Mouse (Mus musculus): ENCODE measurements around the gene Dhx58. TPM values are rescaled to one million over a fixed set of nuclear protein-coding genes. Genes with fewer than 3 reads are reported as not detected.

Gene Dhx58
- total RNA-seq, 2 experiments from 2014 or later: 1.4 to 2.5 TPM

GRCm38 (mm10) chr11:100722493-100723028 lies 18.5 kb upstream of the Dhx58 start:
- no peak for DNase-seq (ENCODE audit: low spot score in 2 of 2)

GRCm38 (mm10) chr11:100721776-100722492 lies 17.9 kb upstream of the Dhx58 start:
- DNase-seq (ENCODE audit: low spot score in 2 of 2): no peak

DNA sequence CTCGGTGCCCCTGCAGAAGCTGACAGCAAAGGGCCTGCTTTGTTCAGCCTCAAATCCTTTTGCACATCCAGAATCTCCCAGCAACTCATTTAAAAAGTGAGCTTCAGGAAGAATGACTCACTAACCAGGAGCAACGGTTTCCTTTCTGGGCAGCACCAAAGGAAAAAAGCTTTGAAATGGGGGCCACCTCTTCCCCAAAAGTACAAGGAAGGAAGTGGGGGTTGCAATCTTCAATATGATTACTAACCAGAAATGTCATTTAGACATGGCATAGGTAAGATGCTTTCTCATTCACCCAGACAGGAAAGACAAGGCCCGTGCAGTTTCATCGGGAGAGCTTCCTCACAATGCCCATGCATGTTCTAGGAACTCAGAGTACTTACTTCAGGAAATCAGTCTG lies 17.2 kb upstream of the Dhx58 start:
- no peak for DNase-seq (ENCODE audit: low spot score in 2 of 2)

GRCm38 (mm10) chr11:100720345-100720744 lies 16.3 kb upstream of the Dhx58 start:
- no peak for DNase-seq (ENCODE audit: low spot score in 2 of 2)

DNA sequence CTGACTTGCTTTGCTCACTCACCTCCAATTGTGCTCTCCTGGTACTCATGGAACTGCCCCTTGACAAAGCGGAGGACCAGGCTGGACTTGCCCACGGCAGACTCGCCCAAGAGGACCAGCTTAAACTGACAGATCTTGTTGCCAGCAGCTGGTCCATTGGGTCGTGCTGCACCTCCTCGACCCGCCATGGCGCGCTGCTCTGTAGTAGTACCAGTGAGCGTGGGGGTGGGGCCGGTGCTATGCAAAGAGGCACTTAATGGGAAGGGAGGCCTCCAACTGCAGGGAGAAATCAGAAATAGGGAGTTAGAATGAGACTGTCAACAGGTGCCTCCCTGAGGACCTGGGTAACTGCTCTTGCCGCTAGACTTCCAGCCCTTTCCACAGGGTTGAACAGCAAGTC lies 15.8 kb upstream of the Dhx58 start:
- no peak for DNase-seq (ENCODE audit: low spot score in 2 of 2)

DNA sequence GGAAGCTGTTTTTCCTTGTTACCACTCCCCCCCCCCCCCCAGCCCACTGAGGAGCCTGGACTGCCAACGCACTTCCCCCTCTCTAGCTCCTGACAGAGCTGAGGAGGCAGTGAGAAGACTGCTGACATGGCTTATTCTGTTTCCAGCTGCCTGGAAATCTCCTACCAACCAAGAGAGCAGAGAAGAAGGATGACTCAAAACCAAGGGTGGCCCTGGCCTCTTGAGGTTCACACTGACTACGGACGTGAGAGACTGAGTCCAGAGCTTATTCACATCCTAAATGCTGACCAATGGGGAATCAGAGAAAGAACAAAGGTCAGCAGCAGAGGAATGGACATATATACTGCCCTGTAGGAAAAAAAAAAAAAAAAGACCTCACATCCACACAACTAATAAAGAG lies 15.2 kb upstream of the Dhx58 start:
- no peak for DNase-seq (ENCODE audit: low spot score in 2 of 2)

DNA sequence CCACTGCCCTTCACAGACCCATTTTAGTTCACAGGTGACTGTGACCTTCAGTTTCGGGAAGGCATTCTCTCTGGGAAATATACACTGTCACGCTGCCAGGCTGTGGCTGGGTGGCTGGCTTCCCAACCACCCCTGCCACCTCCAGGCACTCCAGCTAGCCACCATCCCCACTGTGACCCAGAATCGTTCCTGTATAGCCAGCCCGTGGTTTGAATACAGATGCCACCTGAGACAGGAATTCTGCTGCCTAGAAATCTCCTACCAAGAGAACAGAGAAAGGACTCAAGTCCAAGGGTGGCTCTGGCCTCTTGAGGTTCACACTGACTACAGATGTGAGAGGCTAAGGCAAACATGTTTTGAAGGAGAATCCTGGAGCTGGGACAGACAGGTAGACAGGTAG lies 14.8 kb upstream of the Dhx58 start:
- no peak for DNase-seq (ENCODE audit: low spot score in 2 of 2)

DNA sequence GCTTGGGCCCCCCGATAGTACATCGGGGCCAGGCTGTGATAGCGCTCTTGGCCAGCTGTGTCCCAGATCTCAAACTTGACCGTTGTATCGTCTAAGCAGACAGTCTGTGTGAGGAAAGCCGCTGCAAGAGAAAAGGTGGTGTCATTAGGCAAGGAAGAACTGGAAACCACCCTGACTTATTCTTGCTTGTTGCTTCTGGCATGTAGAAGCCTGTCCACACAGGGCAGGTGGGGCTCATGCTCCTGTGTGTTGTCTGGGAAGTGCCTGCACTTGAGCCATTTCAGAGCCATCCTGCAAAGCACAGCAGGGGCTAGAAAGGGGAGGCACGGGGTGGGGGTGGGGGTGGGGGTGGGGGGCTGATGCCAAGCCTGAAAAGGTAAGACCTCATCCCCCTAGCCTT lies 14.4 kb upstream of the Dhx58 start:
- no peak for DNase-seq (ENCODE audit: low spot score in 2 of 2)

GRCm38 (mm10) chr11:100716649-100717048 lies 12.6 kb upstream of the Dhx58 start:
- DNase-seq (ENCODE audit: low spot score in 2 of 2): peak in 1 of 2 experiments; percentile 54

DNA sequence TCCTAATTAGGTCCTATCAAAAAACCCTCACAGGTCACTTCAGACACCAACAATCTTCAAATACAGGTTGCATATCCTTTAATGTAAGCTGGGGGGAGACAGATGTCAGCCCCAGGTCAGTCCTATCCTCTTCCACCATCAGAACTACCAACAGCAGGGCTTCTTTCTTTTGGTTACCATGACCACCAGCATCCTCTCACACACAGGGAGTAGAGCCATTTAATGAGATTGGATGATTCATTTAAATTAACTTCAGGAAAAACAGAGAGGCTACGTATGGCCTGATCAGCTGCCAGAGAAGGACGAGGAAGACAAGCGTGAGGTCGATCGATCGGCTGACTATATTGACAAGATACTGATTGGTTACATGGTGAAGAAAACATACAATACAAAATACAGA lies 10.9 kb upstream of the Dhx58 start:
- DNase-seq (ENCODE audit: low spot score in 2 of 2): peak in 1 of 2 experiments; percentile 45

- DNase-seq (ENCODE audit: low spot score in 2 of 2): peak; percentile 65 to 91
These were observed 10.5 kb upstream of the Dhx58 start for GRCm38 (mm10) chr11:100714534-100714915.

GRCm38 (mm10) chr11:100713735-100714533 lies 9.9 kb upstream of the Dhx58 start, which contains the start of gene Hspb9:
Gene Hspb9, plus strand, starts transcription at chr11:100713850.
- peak in 1 of 2 experiments; percentile 46 for DNase-seq (ENCODE audit: low spot score in 2 of 2)

GRCm38 (mm10) chr11:100713174-100713573 lies 9.1 kb upstream of the Dhx58 start:
- no peak for DNase-seq (ENCODE audit: low spot score in 2 of 2)

DNA sequence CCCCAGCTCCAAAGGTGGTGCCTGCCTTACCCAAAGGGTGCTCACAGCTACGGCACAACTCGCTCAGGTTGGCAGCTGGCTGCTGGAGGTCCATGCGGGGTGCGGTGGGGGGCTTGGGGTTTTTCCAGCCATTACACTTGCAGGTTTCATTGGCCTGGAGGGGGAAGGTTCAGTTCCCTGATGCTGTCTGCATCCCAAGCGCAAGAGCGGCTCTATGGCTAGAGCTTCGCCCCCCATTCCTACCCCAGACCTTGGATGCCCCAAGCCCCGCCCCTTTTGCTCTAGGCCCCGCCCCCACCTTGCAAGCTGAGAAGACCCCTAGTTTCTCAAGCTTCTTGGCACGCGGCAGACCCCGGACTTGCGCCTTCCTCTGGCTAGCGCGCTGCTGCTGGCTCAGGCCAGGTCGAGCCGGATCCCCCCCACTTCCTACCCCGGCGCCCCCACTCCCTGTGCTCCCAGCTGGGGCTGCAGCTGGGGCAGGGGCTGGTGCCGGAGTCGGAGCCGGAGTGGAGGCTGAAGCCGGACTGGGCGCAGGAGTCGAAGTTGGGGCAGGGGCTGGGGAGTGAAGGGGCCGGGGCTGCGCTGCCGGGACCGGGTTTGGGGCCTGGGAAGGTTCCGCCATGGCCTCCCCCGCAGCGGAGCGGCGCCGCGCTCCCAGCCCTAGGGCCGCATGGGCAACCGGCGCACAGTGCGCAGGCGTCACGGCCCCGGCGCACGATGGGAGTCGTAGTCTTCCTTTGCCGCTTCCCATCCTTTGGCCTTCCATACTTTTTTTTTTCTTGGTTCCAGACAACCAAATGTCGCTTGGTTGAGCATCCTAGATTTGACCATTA lies 7.9 kb upstream of the Dhx58 start, which contains the start of gene Kat2a:
Kat2a (minus strand) TSS at position 683 of the 833 bp plus-strand sequence.
- peak; percentile 81 to 90 for DNase-seq (ENCODE audit: low spot score in 2 of 2)

GRCm38 (mm10) chr11:100710977-100711376 lies 6.9 kb upstream of the Dhx58 start:
- DNase-seq (ENCODE audit: low spot score in 2 of 2): no peak

- no peak for DNase-seq (ENCODE audit: low spot score in 2 of 2)
These were observed 6.5 kb upstream of the Dhx58 start for GRCm38 (mm10) chr11:100710528-100710927.

DNA sequence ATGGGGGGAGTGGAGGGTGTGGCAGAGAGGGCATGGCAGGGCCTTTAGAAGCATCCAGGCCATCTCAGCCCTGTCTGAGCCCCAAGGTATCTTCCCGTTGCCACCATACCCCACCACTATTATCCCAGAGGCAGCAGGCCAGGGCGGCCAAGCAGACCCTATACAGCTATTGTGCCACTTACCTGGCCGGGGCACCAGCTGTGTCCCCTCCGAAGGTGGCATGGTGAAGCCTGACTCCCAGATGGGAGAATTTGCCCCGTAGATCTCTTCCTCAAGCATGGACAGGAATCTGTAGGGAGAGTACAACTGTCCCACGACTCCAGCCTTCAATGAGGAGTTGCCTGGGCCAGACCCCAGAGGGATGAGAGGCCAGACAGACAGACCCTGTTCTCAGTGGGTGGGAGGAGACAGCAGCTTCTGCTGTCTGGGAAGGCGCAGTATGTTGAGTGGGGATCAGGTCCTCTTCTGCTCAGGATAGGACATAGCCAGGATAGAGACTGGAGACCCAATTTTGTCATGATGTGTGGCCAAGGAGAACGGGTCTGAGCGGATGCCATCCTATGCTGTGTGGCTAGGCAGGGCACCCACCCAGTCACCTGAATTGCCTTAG lies 5.2 kb upstream of the Dhx58 start:
- DNase-seq (ENCODE audit: low spot score in 2 of 2): no peak

- DNase-seq (ENCODE audit: low spot score in 2 of 2): no peak
These were observed 1.1 kb upstream of the Dhx58 start for GRCm38 (mm10) chr11:100705095-100705747.

DNA sequence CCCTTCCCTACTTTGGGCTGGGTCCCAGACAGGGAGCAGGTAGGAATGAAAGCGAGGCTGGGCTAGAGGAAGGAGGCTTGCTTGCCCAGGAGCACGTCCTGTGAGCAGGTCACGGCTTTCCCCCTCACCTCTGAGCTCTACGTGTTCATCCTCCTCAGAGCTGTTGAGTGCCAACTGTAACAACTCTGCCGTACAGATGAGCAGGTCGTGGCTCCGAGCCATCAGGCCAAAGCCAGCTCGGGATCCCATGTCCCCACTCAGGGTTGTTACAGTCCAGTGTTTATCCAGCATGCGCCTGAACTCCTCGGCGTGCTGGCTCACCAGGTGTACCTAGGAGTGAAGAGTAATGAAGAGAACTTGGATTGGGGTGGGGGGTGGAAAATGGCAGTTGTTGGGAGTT lies 705 bp downstream of the Dhx58 start:
- no peak for DNase-seq (ENCODE audit: low spot score in 2 of 2)

- no peak for DNase-seq (ENCODE audit: low spot score in 2 of 2)
These were observed 1.2 kb downstream of the Dhx58 start for GRCm38 (mm10) chr11:100702906-100703305.

Data from layer of hippocampus, adult 18-20 months (tissue).